Mouse (Mus musculus): ENCODE data around the gene Olfml1. TPM values are rescaled to one million over a fixed set of nuclear protein-coding genes. Genes with fewer than 3 reads are reported as not detected.

Olfml1 gene
- polyA plus RNA-seq, 1 experiment = 10.8 TPM

DNA sequence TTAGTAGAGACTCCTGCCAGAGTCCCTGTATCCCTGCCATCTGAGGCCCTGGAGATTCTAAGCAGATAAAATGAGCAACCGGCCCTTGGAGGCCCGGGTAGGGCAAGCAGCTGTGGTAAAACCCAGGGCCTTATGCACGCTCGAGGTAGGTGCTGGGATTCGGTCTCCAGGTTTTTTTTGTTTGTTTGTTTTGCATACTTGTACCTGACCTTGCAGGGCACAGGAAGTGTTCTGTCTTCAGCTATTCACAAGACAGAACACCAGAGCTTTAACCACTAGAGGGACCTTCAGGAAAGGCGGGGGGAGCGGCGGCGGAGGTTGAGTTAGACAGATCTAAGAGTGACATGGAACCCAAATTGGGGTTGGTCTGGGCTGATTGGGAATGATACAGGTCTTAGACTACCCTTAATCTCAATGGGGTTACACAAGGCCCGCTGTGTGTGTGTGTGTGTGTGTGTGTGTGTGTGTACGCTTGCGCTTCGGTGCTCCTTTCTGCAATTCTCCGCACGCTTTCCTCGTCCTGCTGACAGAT is 27.1 kb downstream of the Olfml1 start:
- peak; percentile 2 to 43 for DNase-seq (ENCODE audit: extremely low spot score in 1 of 2, low spot score in 1 of 2)

GRCm38 (mm10) chr7:107594857-107595402 is 27.7 kb downstream of the Olfml1 start, which contains the start of gene Ppfibp2:
TSS of gene Ppfibp2 (plus strand) at chr7:107595207.
- DNase-seq (ENCODE audit: extremely low spot score in 1 of 2, low spot score in 1 of 2) = peak; percentile 67 to 85

DNA sequence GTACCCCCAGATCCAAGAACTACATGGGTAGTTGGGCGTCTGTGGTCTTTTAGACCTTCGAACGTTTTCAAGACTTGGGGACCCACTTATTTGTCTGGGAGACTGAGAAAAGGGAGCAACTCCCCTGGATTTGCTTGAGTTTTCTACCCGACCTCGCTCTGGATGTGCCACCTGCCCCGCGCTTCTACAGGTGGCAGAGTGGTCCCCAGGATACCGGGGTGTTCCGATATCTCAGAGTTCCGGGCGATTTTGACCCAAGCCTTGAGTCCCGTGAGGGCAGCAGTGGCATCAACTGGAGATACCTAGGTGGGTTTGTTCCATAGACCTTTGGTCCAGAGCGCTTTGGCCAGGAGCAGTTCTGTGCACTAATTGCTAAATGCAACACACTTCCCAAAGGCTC is 28.2 kb downstream of the Olfml1 start:
- no peak for DNase-seq (ENCODE audit: extremely low spot score in 1 of 2, low spot score in 1 of 2)

GRCm38 (mm10) chr7:107596753-107597152 is 29.5 kb downstream of the Olfml1 start:
- no peak for DNase-seq (ENCODE audit: extremely low spot score in 1 of 2, low spot score in 1 of 2)

- no peak for DNase-seq (ENCODE audit: extremely low spot score in 1 of 2, low spot score in 1 of 2)
Measured at GRCm38 (mm10) chr7:107597956-107598355, 30.7 kb downstream of the Olfml1 start.

DNA sequence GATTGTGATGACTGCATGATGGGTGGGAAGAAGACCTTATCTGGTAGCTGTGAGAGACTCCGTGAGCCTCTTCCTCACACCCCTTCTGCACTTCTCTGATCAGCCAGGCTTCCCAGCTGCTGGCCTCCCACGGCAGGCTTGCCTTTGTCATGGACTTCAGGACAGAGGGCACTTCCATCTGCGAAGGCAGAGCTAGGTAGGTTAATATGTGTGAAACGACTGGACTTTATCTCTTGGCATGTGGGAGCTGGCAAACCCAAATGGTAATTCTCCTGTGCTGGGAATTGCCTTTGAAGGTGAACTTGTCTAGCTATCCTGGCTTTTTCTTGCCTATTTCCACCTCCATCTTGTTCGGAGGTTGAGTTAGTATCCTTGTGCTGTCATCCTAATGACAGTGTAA is 33.4 kb downstream of the Olfml1 start:
- DNase-seq (ENCODE audit: extremely low spot score in 1 of 2, low spot score in 1 of 2) = no peak

GRCm38 (mm10) chr7:107602505-107602904 is 35.3 kb downstream of the Olfml1 start:
- DNase-seq (ENCODE audit: extremely low spot score in 1 of 2, low spot score in 1 of 2) = no peak

GRCm38 (mm10) chr7:107602913-107603312 is 35.7 kb downstream of the Olfml1 start:
- no peak for DNase-seq (ENCODE audit: extremely low spot score in 1 of 2, low spot score in 1 of 2)

- DNase-seq (ENCODE audit: extremely low spot score in 1 of 2, low spot score in 1 of 2) = no peak
Measured at GRCm38 (mm10) chr7:107607766-107608165, 40.5 kb downstream of the Olfml1 start.

DNA sequence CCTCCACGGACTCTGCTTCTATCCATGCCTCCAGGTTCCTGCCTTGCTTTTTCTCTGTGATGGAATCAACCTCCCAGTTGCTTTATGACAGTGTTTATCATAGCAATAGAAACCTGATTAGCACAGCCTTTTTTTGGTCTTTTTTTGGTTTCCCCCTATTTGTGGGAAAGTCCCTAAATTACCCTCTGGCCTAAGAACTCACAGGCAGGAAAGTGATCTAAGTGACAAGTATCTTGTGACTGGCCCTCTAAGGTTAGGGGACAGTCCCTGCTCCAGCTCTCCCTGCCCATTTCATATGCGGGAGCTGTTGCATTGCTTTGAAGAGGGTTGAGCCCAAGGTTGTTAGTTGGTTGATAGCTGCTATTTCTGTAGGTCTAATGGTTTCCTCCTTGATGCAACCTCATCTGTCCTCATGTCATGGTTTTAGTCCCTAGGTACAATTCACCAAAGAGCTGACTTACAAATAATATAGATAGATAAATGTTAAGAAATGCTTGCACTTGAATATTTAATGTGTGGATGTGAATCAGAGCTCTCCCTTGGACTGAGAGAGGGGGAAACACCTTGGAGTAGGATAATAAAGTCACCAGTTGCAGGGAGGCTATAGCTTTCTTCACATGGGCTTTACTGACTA is 42.5 kb downstream of the Olfml1 start:
- no peak for DNase-seq (ENCODE audit: extremely low spot score in 1 of 2, low spot score in 1 of 2)

DNA sequence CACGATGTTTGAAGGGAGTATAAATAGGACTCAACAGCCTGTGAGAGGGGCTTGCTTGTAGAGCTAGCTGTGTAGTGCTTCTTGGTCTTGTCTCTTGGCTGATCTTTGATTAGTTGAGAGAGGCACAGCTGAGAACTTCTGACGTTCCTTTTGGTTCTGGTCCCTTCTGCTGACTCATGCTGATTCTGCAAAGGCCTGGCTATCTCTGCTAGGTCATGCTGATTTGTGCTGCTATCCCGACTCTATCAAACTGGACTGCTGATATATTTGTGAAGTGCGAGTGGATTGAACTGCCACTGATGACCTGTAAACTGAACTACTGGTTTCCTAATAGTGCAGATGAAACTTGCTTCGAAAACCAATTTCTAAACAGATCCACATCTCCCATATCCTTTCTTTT is 43.6 kb downstream of the Olfml1 start:
- no peak for DNase-seq (ENCODE audit: extremely low spot score in 1 of 2, low spot score in 1 of 2)

- no peak for DNase-seq (ENCODE audit: extremely low spot score in 1 of 2, low spot score in 1 of 2)
Measured at GRCm38 (mm10) chr7:107618028-107618992, 51.1 kb downstream of the Olfml1 start.

GRCm38 (mm10) chr7:107619225-107619624 is 52.0 kb downstream of the Olfml1 start:
- no peak for DNase-seq (ENCODE audit: extremely low spot score in 1 of 2, low spot score in 1 of 2)

GRCm38 (mm10) chr7:107620137-107620536 is 52.9 kb downstream of the Olfml1 start:
- DNase-seq (ENCODE audit: extremely low spot score in 1 of 2, low spot score in 1 of 2) = no peak

GRCm38 (mm10) chr7:107624432-107624831 is 57.2 kb downstream of the Olfml1 start:
- DNase-seq (ENCODE audit: extremely low spot score in 1 of 2, low spot score in 1 of 2) = no peak

DNA sequence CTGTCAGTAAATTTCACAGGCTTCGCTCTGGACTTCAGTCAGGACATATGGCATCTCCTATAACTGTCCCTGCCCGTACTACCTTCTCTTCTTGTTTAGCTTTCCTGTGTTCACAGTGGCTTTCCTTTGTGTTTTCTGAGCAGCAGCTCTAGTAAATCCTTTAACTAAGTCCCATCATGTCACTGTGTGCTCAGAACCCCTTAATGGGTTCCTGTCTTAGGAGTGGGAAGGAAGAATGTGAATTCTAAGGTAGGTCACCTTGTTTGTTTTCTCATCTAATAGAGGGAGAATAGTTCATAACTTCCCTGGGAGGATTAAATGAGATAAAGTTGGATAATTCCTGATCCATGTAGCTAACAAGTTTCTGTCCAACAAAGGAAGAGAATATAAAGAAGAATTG is 57.8 kb downstream of the Olfml1 start, which contains the start of gene 5330417H12Rik:
5330417H12Rik (minus strand) TSS at position 101 of the 400 bp plus-strand sequence.
- no peak for DNase-seq (ENCODE audit: extremely low spot score in 1 of 2, low spot score in 1 of 2)

GRCm38 (mm10) chr7:107625781-107626180 is 58.5 kb downstream of the Olfml1 start:
- DNase-seq (ENCODE audit: extremely low spot score in 1 of 2, low spot score in 1 of 2) = no peak

DNA sequence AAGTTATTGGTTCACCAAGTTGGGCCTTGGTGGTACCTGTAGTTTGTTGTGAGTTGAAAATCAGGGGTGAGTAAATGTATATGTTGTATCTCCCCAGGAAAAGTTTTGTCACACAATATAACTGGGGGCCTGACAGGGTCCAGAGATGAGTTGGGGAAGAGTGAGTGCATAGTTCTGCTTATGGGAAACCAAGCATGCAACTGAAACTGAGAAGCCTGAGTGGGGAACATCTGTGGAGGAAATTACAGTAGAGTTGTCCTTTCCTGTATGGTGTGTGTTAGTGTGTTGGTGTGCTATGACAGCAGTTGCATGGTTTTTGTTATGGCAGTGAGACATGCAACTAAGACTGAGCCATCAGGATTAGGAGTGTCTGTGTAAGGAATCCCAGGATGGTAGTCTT is 61.1 kb downstream of the Olfml1 start:
- DNase-seq (ENCODE audit: extremely low spot score in 1 of 2, low spot score in 1 of 2) = no peak

GRCm38 (mm10) chr7:107633201-107633600 is 66.0 kb downstream of the Olfml1 start:
- no peak for DNase-seq (ENCODE audit: extremely low spot score in 1 of 2, low spot score in 1 of 2)

DNA sequence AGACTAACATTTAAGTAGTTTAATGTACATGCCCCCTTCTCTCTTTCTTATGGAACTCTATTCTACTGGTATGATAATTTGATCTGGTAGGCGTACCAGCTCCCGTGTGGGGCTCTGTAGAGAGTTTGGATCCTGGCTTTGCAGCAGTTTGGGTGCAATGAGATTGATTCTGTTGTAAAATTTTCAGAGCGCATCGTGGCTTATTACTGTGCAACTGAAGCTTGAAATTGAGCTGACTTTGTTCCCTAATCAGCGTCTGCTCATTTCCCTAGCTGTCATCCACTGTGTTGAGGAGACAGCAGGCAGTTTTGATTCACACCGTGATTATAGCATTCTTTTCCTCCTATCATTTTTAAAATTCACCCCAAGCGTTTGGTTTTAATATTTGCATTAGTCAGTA is 70.2 kb downstream of the Olfml1 start:
- DNase-seq (ENCODE audit: extremely low spot score in 1 of 2, low spot score in 1 of 2) = no peak

DNA sequence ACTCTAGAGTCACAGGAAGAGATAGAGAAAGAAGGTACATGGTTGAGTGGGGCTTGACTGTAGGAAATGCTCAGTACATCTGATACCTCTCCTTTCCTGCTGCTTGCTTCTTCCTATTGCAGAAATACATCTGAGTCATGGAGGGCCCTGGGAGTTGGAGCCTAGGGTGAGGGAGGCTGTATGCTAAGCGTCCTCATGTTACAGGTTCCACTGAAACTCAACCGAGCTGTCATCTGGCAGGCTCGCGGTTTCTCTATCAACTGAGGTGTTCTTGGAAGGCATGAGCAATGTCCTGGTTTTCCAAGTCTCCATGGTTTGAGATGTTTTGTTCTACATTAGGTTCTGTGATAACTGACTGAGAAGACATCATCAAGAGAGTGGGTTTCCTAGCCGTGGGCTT is 70.8 kb downstream of the Olfml1 start:
- DNase-seq (ENCODE audit: extremely low spot score in 1 of 2, low spot score in 1 of 2) = no peak

All from frontal cortex, adult 2 months (tissue).